Mouse (Mus musculus): ENCODE data around the gene Slc16a13. TPM values are rescaled to one million over a fixed set of nuclear protein-coding genes. Genes with fewer than 3 reads are reported as not detected.

Gene Slc16a13
- polyA plus RNA-seq, 1 experiment from 2014 or later, result 16.9 TPM

DNA sequence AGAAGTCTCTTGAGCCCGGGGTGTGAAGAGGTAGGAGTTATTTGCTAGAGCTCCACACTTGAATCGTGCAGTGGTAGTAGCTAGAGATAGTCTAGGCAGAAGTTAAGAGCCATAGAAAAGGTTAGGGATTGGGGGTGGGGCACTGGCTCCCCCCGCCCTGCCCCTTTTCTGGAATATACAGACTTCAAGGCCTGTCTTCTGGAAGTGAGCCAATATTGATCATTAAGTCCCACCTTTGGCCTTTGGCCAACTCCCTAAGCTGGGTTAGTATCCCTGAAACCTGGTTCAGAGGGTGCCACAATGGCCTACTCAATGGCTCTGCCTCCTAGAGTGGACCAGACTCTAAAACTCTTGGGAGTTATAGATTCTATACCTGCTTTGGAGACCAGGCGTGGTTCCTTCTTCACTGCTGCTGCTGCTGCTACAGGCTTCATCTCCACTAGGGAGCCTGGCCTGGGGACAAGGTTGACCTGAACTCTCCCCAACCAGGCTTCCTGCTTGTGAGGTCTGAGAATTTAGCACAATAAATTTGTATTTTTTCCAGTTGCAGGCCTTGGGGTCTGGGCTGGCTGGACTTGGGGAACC lies 6.9 kb upstream of the Slc16a13 start:
- 85% methylated on average over 4 of the region's 4 CpGs for WGBS
- Histone ChIP-seq H3K27me3 (ENCODE audit: control insufficient read depth, insufficient read depth, low read length) (peaks cover 55% of the 10 kb centered on the region), H3K4me1 (ENCODE audit: control insufficient read depth, insufficient read depth, low read length) (peaks cover 5% of the 10 kb centered on the region; the same call in 1 of the 2 replicates), H3K9ac (ENCODE audit: low read length) (no peak overlapping the region), H3K4me2 (ENCODE audit: low read depth) (peak overlapping the region; percentile 39), H3K4me3 (ENCODE audit: low read depth, low read length) (no peak overlapping the region), H3K9me3 (ENCODE audit: control insufficient read depth, low read length) (no peaks in the 10 kb centered on the region), H3K36me3 (ENCODE audit: control insufficient read depth, insufficient read depth, low read length) (no peaks in the 10 kb centered on the region), H3K27ac (ENCODE audit: low read depth, low read length) (no peak overlapping the region)
- DNase-seq (ENCODE audit: low spot score) (no peak), ATAC-seq (ENCODE audit: insufficient read depth, low FRiP score, low TSS enrichment) (no peak)

- H3K9ac ChIP-seq (ENCODE audit: low read length), result no peak overlapping the region
- H3K4me2 ChIP-seq (ENCODE audit: low read depth), result peak overlapping the region; percentile 20
- H3K27ac ChIP-seq (ENCODE audit: low read depth, low read length), result no peak overlapping the region
- DNase-seq (ENCODE audit: low spot score) (no peak), ATAC-seq (ENCODE audit: insufficient read depth, low FRiP score, low TSS enrichment) (no peak)
- 35% methylated on average over 5 of the region's 5 CpGs for WGBS
- no peaks in the 10 kb centered on the region for H3K36me3 ChIP-seq (ENCODE audit: control insufficient read depth, insufficient read depth, low read length)
- H3K9me3 ChIP-seq (ENCODE audit: control insufficient read depth, low read length), result no peaks in the 10 kb centered on the region
- H3K4me3 ChIP-seq (ENCODE audit: low read depth, low read length), result peak overlapping the region; percentile 15; the same call in 1 of the 2 replicates
- peaks cover 55% of the 10 kb centered on the region for H3K27me3 ChIP-seq (ENCODE audit: control insufficient read depth, insufficient read depth, low read length)
- peaks cover 5% of the 10 kb centered on the region; the same call in 1 of the 2 replicates for H3K4me1 ChIP-seq (ENCODE audit: control insufficient read depth, insufficient read depth, low read length)
Measured at GRCm38 (mm10) chr11:70227126-70227525, 6.3 kb upstream of the Slc16a13 start.

- Histone ChIP-seq H3K9ac (ENCODE audit: low read length) (no peak overlapping the region), H3K4me2 (ENCODE audit: low read depth) (peak overlapping the region; percentile 20), H3K27ac (ENCODE audit: low read depth, low read length) (no peak overlapping the region)
Measured at GRCm38 (mm10) chr11:70226602-70226890, 5.7 kb upstream of the Slc16a13 start.

DNA sequence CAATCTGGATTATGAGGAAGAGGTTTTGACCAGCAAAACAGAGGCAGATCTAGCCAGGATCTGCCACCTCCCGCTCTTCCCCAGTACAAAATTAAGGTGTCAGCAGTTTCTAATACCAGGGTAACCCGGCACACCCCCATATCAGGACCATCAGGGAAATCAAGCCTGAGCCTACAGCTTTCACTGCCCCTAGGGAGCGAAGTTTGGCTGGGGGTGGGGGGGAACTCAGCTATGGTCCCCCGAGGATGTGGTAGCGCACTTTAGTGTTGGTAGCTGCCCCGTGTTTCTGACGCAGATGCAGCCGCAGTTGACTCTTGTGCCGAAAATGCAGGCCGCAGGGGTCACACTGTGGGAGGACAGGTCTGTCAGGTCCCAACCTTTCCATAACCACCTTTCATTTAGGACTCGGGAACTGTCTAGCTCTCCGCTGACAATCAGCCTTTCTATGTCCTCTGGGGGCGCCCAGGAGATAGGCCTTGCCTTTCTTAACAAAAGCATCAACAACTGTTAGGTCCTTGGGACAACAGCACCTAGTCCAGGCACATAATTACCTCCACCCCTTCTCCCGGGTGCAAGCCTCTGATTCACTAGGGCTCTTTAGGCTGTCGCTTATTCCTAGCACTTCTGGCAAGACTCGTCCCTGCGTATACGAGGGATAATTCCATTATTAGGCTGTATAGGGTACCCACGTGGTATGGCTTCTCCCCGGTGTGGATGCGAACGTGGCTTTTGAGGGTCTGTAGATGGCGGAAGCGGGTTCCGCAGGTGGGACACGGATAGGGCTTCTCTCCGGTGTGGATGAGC lies 5.1 kb upstream of the Slc16a13 start:
- H3K36me3 ChIP-seq (ENCODE audit: control insufficient read depth, insufficient read depth, low read length), result no peaks in the 10 kb centered on the region
- no peak overlapping the region for H3K9ac ChIP-seq (ENCODE audit: low read length)
- ATAC-seq (ENCODE audit: insufficient read depth, low FRiP score, low TSS enrichment), result no peak
- peak overlapping the region; percentile 15; the same call in 1 of the 2 replicates for H3K4me3 ChIP-seq (ENCODE audit: low read depth, low read length)
- 19% methylated on average over 27 of the region's 27 CpGs for WGBS
- H3K9me3 ChIP-seq (ENCODE audit: control insufficient read depth, low read length), result no peaks in the 10 kb centered on the region
- no peak for DNase-seq (ENCODE audit: low spot score)
- peaks cover 55% of the 10 kb centered on the region for H3K27me3 ChIP-seq (ENCODE audit: control insufficient read depth, insufficient read depth, low read length)
- peak overlapping the region; percentile 20 for H3K4me2 ChIP-seq (ENCODE audit: low read depth)
- no peak overlapping the region for H3K27ac ChIP-seq (ENCODE audit: low read depth, low read length)
- H3K4me1 ChIP-seq (ENCODE audit: control insufficient read depth, insufficient read depth, low read length), result peaks cover 9% of the 10 kb centered on the region; the same call in 1 of the 2 replicates

More at GRCm38 (mm10) chr11:70226602-70226890, 5.7 kb upstream of the Slc16a13 start:
- Histone ChIP-seq H3K27me3 (ENCODE audit: control insufficient read depth, insufficient read depth, low read length) (peaks cover 55% of the 10 kb centered on the region), H3K4me1 (ENCODE audit: control insufficient read depth, insufficient read depth, low read length) (peaks cover 9% of the 10 kb centered on the region; the same call in 1 of the 2 replicates), H3K36me3 (ENCODE audit: control insufficient read depth, insufficient read depth, low read length) (no peaks in the 10 kb centered on the region), H3K9me3 (ENCODE audit: control insufficient read depth, low read length) (no peaks in the 10 kb centered on the region), H3K4me3 (ENCODE audit: low read depth, low read length) (peak overlapping the region; percentile 15; the same call in 1 of the 2 replicates)
- DNase-seq (ENCODE audit: low spot score) (no peak), ATAC-seq (ENCODE audit: insufficient read depth, low FRiP score, low TSS enrichment) (no peak)
- 6% methylated on average over 18 of the region's 18 CpGs for WGBS

DNA sequence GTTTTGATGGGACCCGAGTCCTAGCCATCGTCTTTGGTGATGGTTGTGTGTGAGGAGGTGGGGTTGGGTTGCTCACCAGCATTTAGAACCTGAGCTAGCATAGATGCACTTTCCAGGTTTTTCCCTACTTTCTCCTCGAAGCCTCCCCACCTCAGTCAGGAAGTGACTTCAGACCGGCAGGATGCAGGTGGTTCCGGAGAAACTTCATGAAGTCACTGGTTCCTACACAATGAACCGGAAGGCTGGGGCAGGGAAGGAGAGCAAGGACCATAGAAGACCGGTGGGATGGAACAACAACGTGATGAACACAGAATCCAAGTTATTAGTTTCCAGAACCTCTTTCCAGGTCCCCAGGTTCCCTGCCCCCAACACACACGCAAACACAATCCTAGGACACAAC lies 2.9 kb upstream of the Slc16a13 start:
- 89% methylated on average over 9 of the region's 9 CpGs for WGBS

GRCm38 (mm10) chr11:70221603-70222500 lies 988 bp upstream of the Slc16a13 start:
- Histone ChIP-seq H3K9ac (ENCODE audit: low read length) (peak overlapping the region; percentile 86), H3K4me1 (ENCODE audit: control insufficient read depth, insufficient read depth, low read length) (peaks cover 19% of the 10 kb centered on the region), H3K27me3 (ENCODE audit: control insufficient read depth, insufficient read depth, low read length) (peaks cover 24% of the 10 kb centered on the region), H3K36me3 (ENCODE audit: control insufficient read depth, insufficient read depth, low read length) (no peaks in the 10 kb centered on the region), H3K9me3 (ENCODE audit: control insufficient read depth, low read length) (no peaks in the 10 kb centered on the region), H3K4me2 (ENCODE audit: low read depth) (peak overlapping the region; percentile 92), H3K27ac (ENCODE audit: low read depth, low read length) (peak overlapping the region; percentile 35), H3K4me3 (ENCODE audit: low read depth, low read length) (peak overlapping the region; percentile 50)
- ATAC-seq (ENCODE audit: insufficient read depth, low FRiP score, low TSS enrichment), result no peak
- 8% methylated on average over 14 of the region's 14 CpGs for WGBS
- no peak for DNase-seq (ENCODE audit: low spot score)

More for the DNA sequence above, 2.9 kb upstream of the Slc16a13 start:
- Histone ChIP-seq H3K9me3 (ENCODE audit: control insufficient read depth, low read length) (no peaks in the 10 kb centered on the region), H3K36me3 (ENCODE audit: control insufficient read depth, insufficient read depth, low read length) (no peaks in the 10 kb centered on the region), H3K4me2 (ENCODE audit: low read depth) (no peak overlapping the region), H3K4me3 (ENCODE audit: low read depth, low read length) (no peak overlapping the region), H3K4me1 (ENCODE audit: control insufficient read depth, insufficient read depth, low read length) (peaks cover 19% of the 10 kb centered on the region), H3K27me3 (ENCODE audit: control insufficient read depth, insufficient read depth, low read length) (peaks cover 38% of the 10 kb centered on the region), H3K27ac (ENCODE audit: low read depth, low read length) (no peak overlapping the region), H3K9ac (ENCODE audit: low read length) (no peak overlapping the region)
- ATAC-seq (ENCODE audit: insufficient read depth, low FRiP score, low TSS enrichment) (no peak), DNase-seq (ENCODE audit: low spot score) (no peak)

DNA sequence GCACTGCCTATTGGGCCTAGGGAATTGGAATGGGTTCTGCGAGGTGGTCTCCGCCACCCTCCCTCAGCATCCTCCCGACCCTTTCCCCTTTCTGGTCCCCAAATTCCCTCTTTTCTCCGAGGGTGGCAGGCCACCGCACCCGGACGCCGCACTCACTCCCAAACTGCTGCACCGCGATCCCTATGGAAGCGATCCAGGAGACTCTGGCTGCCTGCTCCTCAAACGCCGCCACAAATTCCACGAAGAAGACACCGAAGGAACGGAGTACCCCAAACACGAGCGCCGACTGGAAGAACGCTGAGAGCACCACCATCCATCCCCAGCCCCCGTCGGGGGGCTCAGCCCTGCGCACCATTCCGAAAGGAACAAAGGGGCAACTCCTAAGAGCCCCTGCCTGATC lies 541 bp downstream of the Slc16a13 start:
- peak overlapping the region; percentile 92 for H3K4me2 ChIP-seq (ENCODE audit: low read depth)
- ATAC-seq (ENCODE audit: insufficient read depth, low FRiP score, low TSS enrichment) (no peak; the same call in 1 of the 2 replicates), DNase-seq (ENCODE audit: low spot score) (no peak)
- H3K36me3 ChIP-seq (ENCODE audit: control insufficient read depth, insufficient read depth, low read length), result no peaks in the 10 kb centered on the region
- no peaks in the 10 kb centered on the region for H3K9me3 ChIP-seq (ENCODE audit: control insufficient read depth, low read length)
- H3K27me3 ChIP-seq (ENCODE audit: control insufficient read depth, insufficient read depth, low read length), result peaks cover 21% of the 10 kb centered on the region
- peak overlapping the region; percentile 50 for H3K4me3 ChIP-seq (ENCODE audit: low read depth, low read length)
- H3K4me1 ChIP-seq (ENCODE audit: control insufficient read depth, insufficient read depth, low read length), result peaks cover 17% of the 10 kb centered on the region
- under 1% methylated on average over 24 of the region's 24 CpGs for WGBS
- H3K27ac ChIP-seq (ENCODE audit: low read depth, low read length), result peak overlapping the region; percentile 72
- peak overlapping the region; percentile 86 for H3K9ac ChIP-seq (ENCODE audit: low read length)

GRCm38 (mm10) chr11:70219873-70220272 lies 991 bp downstream of the Slc16a13 start:
- no peak for DNase-seq (ENCODE audit: low spot score)
- Histone ChIP-seq H3K4me3 (ENCODE audit: low read depth, low read length) (peak overlapping the region; percentile 50), H3K27me3 (ENCODE audit: control insufficient read depth, insufficient read depth, low read length) (peaks cover 22% of the 10 kb centered on the region), H3K36me3 (ENCODE audit: control insufficient read depth, insufficient read depth, low read length) (no peaks in the 10 kb centered on the region), H3K27ac (ENCODE audit: low read depth, low read length) (no peak overlapping the region), H3K9me3 (ENCODE audit: control insufficient read depth, low read length) (no peaks in the 10 kb centered on the region), H3K4me2 (ENCODE audit: low read depth) (peak overlapping the region; percentile 92), H3K4me1 (ENCODE audit: control insufficient read depth, insufficient read depth, low read length) (peaks cover 21% of the 10 kb centered on the region), H3K9ac (ENCODE audit: low read length) (peak overlapping the region; percentile 86)
- no peak for ATAC-seq (ENCODE audit: insufficient read depth, low FRiP score, low TSS enrichment)
- WGBS, result 56% methylated on average over 7 of the region's 7 CpGs
